Mouse (Mus musculus): Measurements from ENCODE around the gene Sparcl1. TPM values are rescaled to one million over a fixed set of nuclear protein-coding genes. Genes with fewer than 3 reads are reported as not detected.

Gene Sparcl1
- polyA plus RNA-seq, 1 experiment from 2014 or later = 158 TPM

- Histone ChIP-seq H3K27ac (ENCODE audit: low read depth, low read length) (no peak overlapping the region), H3K36me3 (ENCODE audit: control insufficient read depth, insufficient read depth) (no peaks in the 10 kb centered on the region), H3K4me3 (ENCODE audit: low read depth, low read length) (no peak overlapping the region), H3K4me1 (replicated peaks; ENCODE audit: control insufficient read depth, insufficient read depth, low read length) (peaks cover 3% of the 10 kb centered on the region), H3K9me3 (ENCODE audit: control insufficient read depth) (no peaks in the 10 kb centered on the region), H3K9ac (ENCODE audit: low read depth, low read length) (no peak overlapping the region), H3K27me3 (replicated peaks; ENCODE audit: control insufficient read depth, insufficient read depth, low read length) (no peaks in the 10 kb centered on the region), H3K4me2 (replicated peaks; ENCODE audit: low read depth) (no peak overlapping the region)
- 69% methylated on average over 2 of the region's 2 CpGs for WGBS
- TF ChIP-seq CTCF (IDR thresholded peaks at IDR 0.05; ENCODE audit: low read depth) = no peak
- ATAC-seq = peak; percentile 15
Observed at GRCm38 (mm10) chr5:104032434-104033097, 81.0 kb downstream of the Sparcl1 start.

Small RNA genes within 50 kb of the gene (microRNA-seq; reads per million reads assigned to microRNA genes)
- 2.4 reads per million for gene Mir5619

Other genes starting within 250 kb of the Sparcl1 start
- gene Klhl8, start 202.5 kb downstream of the Sparcl1 start, polyA plus RNA-seq (2015; fragmentation: Nextera tagmentation; extraction: Ambion mirVana) = 4.3 and 4.6 TPM in 2 replicates
- 76.5 and 78.0 TPM in 2 replicates for gene Hsd17b13, start 136.3 kb downstream of the Sparcl1 start, polyA plus RNA-seq (2015; fragmentation: Nextera tagmentation; extraction: Ambion mirVana)
- 48.7 and 55.3 TPM in 2 replicates for gene Hsd17b11, start 91.8 kb downstream of the Sparcl1 start, polyA plus RNA-seq (2015; fragmentation: Nextera tagmentation; extraction: Ambion mirVana)
- gene Nudt9, start 67.4 kb downstream of the Sparcl1 start, polyA plus RNA-seq (2015; fragmentation: Nextera tagmentation; extraction: Ambion mirVana) = 81.1 and 82.0 TPM in 2 replicates
- gene Gm17660, start 36.1 kb downstream of the Sparcl1 start, polyA plus RNA-seq (2015; fragmentation: Nextera tagmentation; extraction: Ambion mirVana) = 1.1 and 1.5 TPM in 2 replicates
- gene Dspp, start 57.0 kb upstream of the Sparcl1 start, polyA plus RNA-seq (2015; fragmentation: Nextera tagmentation; extraction: Ambion mirVana) = not detected in 2 replicates
- 0.30 and 0.34 TPM in 2 replicates for gene Dmp1, start 88.9 kb upstream of the Sparcl1 start, polyA plus RNA-seq (2015; fragmentation: Nextera tagmentation; extraction: Ambion mirVana)
- gene Ibsp, start 185.4 kb upstream of the Sparcl1 start, polyA plus RNA-seq (2015; fragmentation: Nextera tagmentation; extraction: Ambion mirVana) = not detected in 2 replicates
- gene Mepe, start 211.6 kb upstream of the Sparcl1 start, polyA plus RNA-seq (2015; fragmentation: Nextera tagmentation; extraction: Ambion mirVana) = not detected in 2 replicates